Mouse (Mus musculus): ENCODE results near the gene Fem1a. TPM values are rescaled to one million over a fixed set of nuclear protein-coding genes. Genes with fewer than 3 reads are reported as not detected.

Gene Fem1a
- polyA plus RNA-seq, 1 experiment = 9.5 TPM

DNA sequence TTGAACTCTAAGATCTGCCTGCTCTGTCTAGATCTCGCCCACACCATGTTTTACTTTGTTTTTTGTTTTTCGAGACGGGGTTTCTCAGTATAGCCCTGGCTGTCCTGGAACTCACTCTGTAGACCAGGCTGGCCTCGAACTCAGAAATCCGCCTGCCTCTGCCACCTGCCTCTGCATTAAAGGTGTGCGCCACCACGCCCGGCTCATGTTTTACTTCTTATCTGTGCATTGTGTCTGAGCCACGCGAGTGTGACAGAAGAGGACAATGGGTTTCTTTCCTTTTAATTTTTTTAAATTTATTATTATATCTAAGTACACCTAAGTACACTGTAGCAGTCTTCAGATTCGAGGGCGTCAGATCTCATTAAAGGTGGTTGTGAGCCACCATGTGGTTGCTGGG lies 37.4 kb upstream of the Fem1a start:
- no peak for TF ChIP-seq GATA1 (IDR thresholded peaks at IDR 0.05; ENCODE audit: borderline replicate concordance, low read length)
- peaks cover 3% of the 10 kb centered on the region for H3K27me3 ChIP-seq (replicated peaks)
- peaks cover 55% of the 10 kb centered on the region for H3K4me1 ChIP-seq
- no peaks in the 10 kb centered on the region for H3K9me3 ChIP-seq
- H3K36me3 ChIP-seq (replicated peaks; ENCODE audit: low read length) = peaks cover 28% of the 10 kb centered on the region
- peak overlapping the region; percentile 96 for H3K4me3 ChIP-seq (replicated peaks)

DNA sequence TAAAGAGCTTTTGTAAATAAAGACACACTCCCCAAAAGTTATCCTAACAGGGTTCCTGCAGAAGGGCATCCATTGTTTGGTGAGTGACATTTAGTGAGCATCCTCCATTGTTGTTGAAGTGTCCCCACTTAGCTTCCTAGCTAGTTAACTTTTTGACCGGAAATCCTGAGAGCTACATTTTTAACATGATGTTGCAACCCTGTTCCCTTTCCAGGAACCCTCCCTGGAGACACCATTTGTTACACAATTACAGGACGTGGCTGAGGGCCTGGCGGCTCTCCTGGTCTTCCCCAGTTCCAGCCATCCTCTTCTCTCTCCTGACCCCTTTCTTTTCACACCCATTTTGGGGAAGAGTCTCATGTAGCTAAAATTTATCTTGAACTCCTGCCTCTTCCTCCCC lies 36.8 kb upstream of the Fem1a start:
- no peak for TF ChIP-seq GATA1 (IDR thresholded peaks at IDR 0.05; ENCODE audit: borderline replicate concordance, low read length)
- TF ChIP-seq FLI1 (IDR thresholded peaks at IDR 0.05; ENCODE audit: low read length) = no peak
- peaks cover 3% of the 10 kb centered on the region for H3K27me3 ChIP-seq (replicated peaks)
- H3K9me3 ChIP-seq = no peaks in the 10 kb centered on the region
- peak overlapping the region; percentile 96 for H3K4me3 ChIP-seq (replicated peaks)
- H3K4me1 ChIP-seq = peaks cover 53% of the 10 kb centered on the region
- peaks cover 22% of the 10 kb centered on the region for H3K36me3 ChIP-seq (replicated peaks; ENCODE audit: low read length)

DNA sequence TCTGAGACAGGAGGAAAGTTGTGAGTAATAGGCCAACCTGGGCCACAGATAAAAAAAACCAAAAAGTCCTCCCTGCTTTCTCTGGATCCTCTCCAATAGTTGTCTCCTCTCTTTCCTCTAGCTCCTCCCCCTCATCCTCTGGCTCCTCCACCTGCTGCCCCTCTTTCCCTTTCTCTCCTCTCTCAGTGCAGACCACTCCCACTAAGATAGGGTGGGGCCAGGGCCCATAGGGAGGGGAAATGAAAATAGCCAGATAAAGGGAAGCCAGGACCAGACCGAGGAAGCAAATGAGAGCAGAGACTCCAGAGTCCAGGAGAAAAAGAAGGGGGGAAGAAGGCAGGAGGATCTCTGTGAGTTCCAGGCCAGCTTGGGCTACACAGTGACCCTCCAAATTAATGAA lies 31.7 kb upstream of the Fem1a start:
- Histone ChIP-seq H3K36me3 (replicated peaks; ENCODE audit: low read length) (no peaks in the 10 kb centered on the region), H3K9me3 (no peaks in the 10 kb centered on the region), H3K4me1 (peaks cover 19% of the 10 kb centered on the region), H3K27me3 (replicated peaks) (peaks cover 10% of the 10 kb centered on the region), H3K4me3 (replicated peaks) (no peak overlapping the region)
- TF ChIP-seq FLI1 (IDR thresholded peaks at IDR 0.05; ENCODE audit: low read length) = no peak
- no peak for TF ChIP-seq GATA1 (IDR thresholded peaks at IDR 0.05; ENCODE audit: borderline replicate concordance, low read length)

DNA sequence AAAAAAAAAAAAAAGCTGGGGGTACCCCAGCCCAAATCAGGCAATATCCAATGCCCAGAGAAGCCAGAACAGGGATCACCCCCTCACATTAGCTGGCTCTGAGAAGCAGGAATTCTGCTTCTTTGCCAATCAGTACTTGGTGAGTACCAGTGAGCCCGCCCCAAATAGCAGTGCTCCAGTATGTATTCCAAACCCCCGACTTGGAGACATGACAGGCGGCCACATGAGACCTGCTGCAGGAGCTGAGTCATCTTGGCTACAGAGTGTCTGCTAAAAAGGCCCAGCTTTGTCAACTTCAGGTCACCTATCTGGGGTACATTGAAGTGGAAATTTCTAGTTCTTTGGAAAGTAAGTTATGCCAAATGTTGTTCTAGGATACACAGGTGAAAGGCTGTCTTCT lies 30.0 kb upstream of the Fem1a start:
- TF ChIP-seq FLI1 (IDR thresholded peaks at IDR 0.05; ENCODE audit: low read length) (no peak), GATA1 (IDR thresholded peaks at IDR 0.05; ENCODE audit: borderline replicate concordance, low read length) (no peak)

DNA sequence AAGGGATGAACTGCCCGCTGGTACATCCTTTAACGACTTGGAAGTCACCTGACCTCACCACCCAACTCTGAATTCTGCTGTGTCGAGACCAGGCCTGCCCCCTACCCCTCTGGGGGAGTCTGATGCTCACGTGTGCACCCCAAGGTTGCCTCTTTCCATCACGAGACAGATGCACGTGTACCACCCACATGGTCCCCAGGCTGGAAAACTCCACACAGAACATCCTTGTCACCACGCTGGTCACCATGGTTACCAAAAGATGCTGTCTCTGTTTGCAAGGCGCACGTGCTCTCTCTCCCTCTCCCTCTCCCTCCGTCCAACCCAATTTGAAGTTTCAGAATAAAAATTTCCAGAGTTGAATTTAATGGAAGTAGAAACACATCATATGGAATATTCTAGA lies 26.7 kb upstream of the Fem1a start:
- no peaks in the 10 kb centered on the region for H3K9me3 ChIP-seq
- H3K4me1 ChIP-seq = peaks cover 20% of the 10 kb centered on the region
- no peak overlapping the region for H3K4me3 ChIP-seq (replicated peaks)
- no peaks in the 10 kb centered on the region for H3K36me3 ChIP-seq (replicated peaks; ENCODE audit: low read length)
- peaks cover 14% of the 10 kb centered on the region for H3K27me3 ChIP-seq (replicated peaks)
- TF ChIP-seq GATA1 (IDR thresholded peaks at IDR 0.05; ENCODE audit: borderline replicate concordance, low read length) (no peak), FLI1 (IDR thresholded peaks at IDR 0.05; ENCODE audit: low read length) (no peak)

More for the DNA sequence above, 30.0 kb upstream of the Fem1a start:
- H3K9me3 ChIP-seq = no peaks in the 10 kb centered on the region
- no peaks in the 10 kb centered on the region for H3K36me3 ChIP-seq (replicated peaks; ENCODE audit: low read length)
- peaks cover 15% of the 10 kb centered on the region for H3K4me1 ChIP-seq
- H3K27me3 ChIP-seq (replicated peaks) = peaks cover 11% of the 10 kb centered on the region
- no peak overlapping the region for H3K4me3 ChIP-seq (replicated peaks)

DNA sequence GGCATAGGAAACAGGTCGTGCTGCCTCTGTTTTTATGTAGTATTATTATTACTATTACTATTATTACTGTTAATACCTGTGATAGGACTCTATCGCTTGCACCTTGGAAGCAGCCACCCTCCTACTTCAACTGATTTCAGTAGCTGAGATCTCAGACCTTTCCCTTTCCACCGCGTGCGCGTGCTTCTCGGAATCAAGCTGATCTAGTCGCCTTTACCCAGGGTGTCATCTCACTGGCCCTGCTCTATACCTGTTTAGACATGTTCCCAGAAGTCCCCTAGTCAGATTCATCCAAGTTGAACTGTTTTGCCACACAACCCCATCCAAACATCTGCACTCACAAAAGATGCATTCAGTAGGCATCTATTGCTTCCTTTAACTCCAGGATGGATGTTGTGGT lies 23.2 kb upstream of the Fem1a start:
- no peaks in the 10 kb centered on the region for H3K9me3 ChIP-seq
- peaks cover 24% of the 10 kb centered on the region for H3K27me3 ChIP-seq (replicated peaks)
- TF ChIP-seq FLI1 (IDR thresholded peaks at IDR 0.05; ENCODE audit: low read length) = no peak
- H3K4me3 ChIP-seq (replicated peaks) = no peak overlapping the region
- no peaks in the 10 kb centered on the region for H3K36me3 ChIP-seq (replicated peaks; ENCODE audit: low read length)
- H3K4me1 ChIP-seq = peaks cover 15% of the 10 kb centered on the region

DNA sequence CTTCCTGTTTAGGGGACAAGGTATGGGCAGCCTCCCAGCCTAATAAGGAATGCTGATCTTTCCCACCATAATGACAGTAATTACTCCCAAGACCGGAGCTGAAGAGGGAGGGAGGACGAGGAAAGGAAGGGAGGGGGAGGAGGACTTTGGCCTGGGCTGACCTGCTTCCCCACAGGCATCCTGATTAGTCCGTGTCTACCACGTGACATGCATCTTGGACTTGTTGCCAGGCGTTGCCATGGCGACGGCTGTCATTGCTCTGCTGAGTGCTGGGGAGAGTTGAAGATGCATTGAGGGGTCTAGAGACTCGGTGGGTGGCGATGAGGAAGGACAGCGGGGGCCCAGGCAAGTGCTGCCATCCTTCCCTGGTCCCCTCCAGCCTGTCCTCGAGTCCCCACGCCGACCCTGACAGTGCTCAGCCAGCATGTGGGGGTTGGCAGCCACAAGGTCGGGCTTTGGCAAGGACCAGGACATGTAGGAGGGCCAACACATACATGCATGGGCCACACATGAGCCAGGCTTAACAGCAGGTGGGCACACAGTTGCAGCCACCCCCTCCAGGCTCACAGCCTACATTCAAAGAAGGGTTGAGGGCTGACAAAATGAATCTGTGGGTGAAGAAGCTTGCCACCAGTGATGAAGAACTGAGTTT lies 22.7 kb upstream of the Fem1a start:
- Histone ChIP-seq H3K9me3 (no peaks in the 10 kb centered on the region), H3K4me3 (replicated peaks) (peak overlapping the region; percentile 44), H3K4me1 (peaks cover 15% of the 10 kb centered on the region), H3K27me3 (replicated peaks) (peaks cover 20% of the 10 kb centered on the region), H3K36me3 (replicated peaks; ENCODE audit: low read length) (no peaks in the 10 kb centered on the region)
- no peak for TF ChIP-seq GATA1 (IDR thresholded peaks at IDR 0.05; ENCODE audit: borderline replicate concordance, low read length)
- no peak for TF ChIP-seq FLI1 (IDR thresholded peaks at IDR 0.05; ENCODE audit: low read length)

DNA sequence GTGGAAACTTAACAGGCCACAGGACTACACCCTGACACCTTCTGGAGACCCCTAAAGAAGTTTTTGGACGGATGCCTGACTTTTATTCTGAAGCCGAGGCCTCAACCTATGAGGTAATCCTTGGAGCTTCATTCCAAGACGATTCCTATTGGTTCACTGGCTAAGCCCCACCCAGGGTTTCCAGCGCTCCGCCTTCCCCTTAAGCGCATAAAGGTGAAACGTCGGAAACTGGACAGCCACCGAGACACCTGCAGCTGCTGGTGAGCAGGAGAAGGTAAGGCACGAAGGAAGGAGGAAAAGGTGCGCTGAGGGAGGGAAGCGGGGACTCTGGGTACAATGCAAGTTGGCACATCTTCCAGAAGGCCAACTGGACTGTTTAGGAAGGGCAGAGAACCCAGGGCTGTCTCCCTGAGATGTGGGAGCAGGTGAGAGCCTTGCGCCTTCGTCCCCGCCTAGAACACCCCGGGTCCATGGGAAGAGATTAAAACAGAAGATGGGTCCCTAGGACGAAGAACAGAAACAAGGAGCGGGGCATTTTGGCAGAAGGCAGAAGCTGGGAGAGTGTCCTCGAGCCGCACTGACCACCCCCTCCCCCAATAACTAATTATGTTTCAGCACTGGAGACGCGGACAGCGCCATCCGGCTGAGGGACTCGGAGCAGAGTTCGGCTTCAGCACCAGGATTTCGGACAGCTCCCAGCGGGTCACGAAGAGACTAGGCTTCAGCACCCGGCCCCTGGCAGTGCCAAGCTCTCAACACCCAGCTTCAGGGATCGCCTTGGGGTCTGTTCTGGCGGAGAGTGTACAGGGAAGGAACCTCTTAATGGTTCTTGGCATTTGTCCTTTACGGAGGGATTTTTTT lies 14.8 kb upstream of the Fem1a start:
- TF ChIP-seq GATA1 (IDR thresholded peaks at IDR 0.05; ENCODE audit: borderline replicate concordance, low read length) = no peak
- no peak for TF ChIP-seq FLI1 (IDR thresholded peaks at IDR 0.05; ENCODE audit: low read length)
- no peaks in the 10 kb centered on the region for H3K36me3 ChIP-seq (replicated peaks; ENCODE audit: low read length)

DNA sequence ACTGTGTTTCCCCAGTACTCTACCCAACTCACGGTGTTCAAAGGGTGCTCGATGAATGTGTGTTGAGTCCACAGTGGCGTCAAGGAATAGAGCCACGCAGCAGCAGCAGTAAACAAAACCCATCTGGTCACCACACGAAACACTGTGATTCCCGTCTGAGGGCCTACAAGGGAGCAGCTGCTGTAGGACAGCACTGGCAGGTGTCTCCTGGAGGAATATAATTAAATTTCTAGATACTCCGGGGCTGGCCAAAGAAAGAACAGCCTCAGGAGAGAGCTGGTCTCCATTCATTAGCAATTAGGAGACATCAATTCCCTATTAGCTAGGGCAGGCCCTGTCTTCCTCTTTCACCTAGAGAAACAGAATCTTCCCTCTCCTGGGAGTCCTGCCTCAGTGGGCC lies 11.0 kb upstream of the Fem1a start:
- no peak overlapping the region for H3K4me3 ChIP-seq (replicated peaks)
- no peaks in the 10 kb centered on the region for H3K9me3 ChIP-seq
- H3K27me3 ChIP-seq (replicated peaks) = peaks cover 42% of the 10 kb centered on the region
- no peaks in the 10 kb centered on the region for H3K36me3 ChIP-seq (replicated peaks; ENCODE audit: low read length)
- H3K4me1 ChIP-seq = peaks cover 6% of the 10 kb centered on the region
- TF ChIP-seq FLI1 (IDR thresholded peaks at IDR 0.05; ENCODE audit: low read length) (no peak), GATA1 (IDR thresholded peaks at IDR 0.05; ENCODE audit: borderline replicate concordance, low read length) (no peak)

More for the DNA sequence above, 14.8 kb upstream of the Fem1a start:
- Histone ChIP-seq H3K4me1 (peaks cover 9% of the 10 kb centered on the region), H3K27me3 (replicated peaks) (peaks cover 31% of the 10 kb centered on the region), H3K9me3 (no peaks in the 10 kb centered on the region), H3K4me3 (replicated peaks) (no peak overlapping the region)

DNA sequence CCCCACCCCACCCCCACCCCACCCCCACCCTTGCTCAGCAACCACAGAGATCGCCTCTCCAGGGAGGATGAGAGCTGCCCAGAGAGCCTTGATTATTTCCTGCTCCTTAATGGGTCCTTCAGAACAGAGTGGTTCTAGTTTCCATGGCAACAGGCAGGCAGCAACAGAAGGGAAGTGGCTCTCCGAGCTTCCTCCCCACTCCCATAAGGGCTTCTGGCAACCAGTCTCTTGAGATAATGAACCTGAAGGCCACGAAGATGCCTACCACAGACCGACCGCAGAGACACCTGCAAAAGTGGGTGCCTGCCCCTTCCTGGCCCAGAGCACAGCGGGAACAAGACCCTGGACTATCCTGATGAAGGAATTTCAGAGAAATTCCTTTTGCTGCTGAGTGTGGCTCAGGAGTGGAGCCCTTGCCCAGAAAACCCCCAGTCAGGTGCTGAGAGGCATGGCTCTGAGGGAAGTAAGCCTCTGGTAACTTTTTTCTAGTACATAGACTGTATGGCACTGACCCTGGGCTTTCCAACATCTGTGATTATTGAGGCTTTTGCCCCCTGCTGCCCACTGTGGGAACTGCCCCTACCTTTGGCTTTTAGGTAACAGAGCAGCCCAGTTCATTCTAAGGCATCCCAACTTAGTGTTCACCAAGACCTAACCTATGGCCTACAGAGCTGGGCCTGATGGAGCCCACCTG lies 5.3 kb upstream of the Fem1a start:
- Histone ChIP-seq H3K4me1 (peaks cover 28% of the 10 kb centered on the region), H3K27me3 (replicated peaks) (peaks cover 25% of the 10 kb centered on the region), H3K36me3 (replicated peaks; ENCODE audit: low read length) (no peaks in the 10 kb centered on the region), H3K9me3 (no peaks in the 10 kb centered on the region), H3K4me3 (replicated peaks) (peak overlapping the region; percentile 50)
- TF ChIP-seq GATA1 (IDR thresholded peaks at IDR 0.05; ENCODE audit: borderline replicate concordance, low read length) (no peak), FLI1 (IDR thresholded peaks at IDR 0.05; ENCODE audit: low read length) (no peak)
